ENCODE assay signal across 11 mouse cellular contexts in genomic region chr5:149852516-149852915, GRCm38 (mm10).
DNase-seq lines count a peak whose midpoint lies in the region; ATAC-seq and TF ChIP-seq lines count a peak whose summit lies in the region.
"Had no signal": no experiment of that assay in that cellular context is flagged by ENCODE, and none has a peak within 500 bp of the region (broad histone marks: within the 10 kb centered on the region; RNA-seq: fewer than 3 reads in every experiment).

No protein-coding gene starts in this region.

- no peak overlapping the region for H3K27ac ChIP-seq in kidney, postnatal 0 days
- peak overlapping the region; percentile 32; the same call in 1 of the 2 replicates for H3K27ac ChIP-seq in MEL (ENCODE audit: control insufficient read depth, low read depth, low read length)
- H3K27ac ChIP-seq in liver, embryonic 12.5 days: no peak overlapping the region
- H3K27ac ChIP-seq: hindbrain, embryonic 15.5 days had no signal

- peak overlapping the region; percentile 32 for H3K4me2 ChIP-seq in kidney, postnatal 0 days (ENCODE audit: low read length)
- H3K4me2 ChIP-seq in liver, embryonic 12.5 days: peak overlapping the region; percentile 41
- H3K4me2 ChIP-seq: hindbrain, embryonic 15.5 days had no signal

- WGBS in kidney, postnatal 0 days: 42% methylated on average over 16 of the region's 16 CpGs
- 7% methylated on average over 16 of the region's 16 CpGs for WGBS in liver, embryonic 12.5 days (ENCODE audit: insufficient replicate concordance)

- H3K4me3 ChIP-seq in kidney, postnatal 0 days (replicated peaks; ENCODE audit: low read depth, low read length): no peak overlapping the region
- H3K4me3 ChIP-seq in MEL (ENCODE audit: control insufficient read depth in 1 of 2, insufficient read depth in 1 of 2, low read depth in 2 of 2, low read length in 2 of 2): peak overlapping the region; percentile 34 to 37
- no peak overlapping the region for H3K4me3 ChIP-seq in liver, embryonic 12.5 days
- H3K4me3 ChIP-seq: hindbrain, embryonic 15.5 days had no signal

- TF ChIP-seq RAD21 in MEL (IDR thresholded peaks at IDR 0.05; ENCODE audit: low read depth, low read length): no peak

- no peaks in the 10 kb centered on the region for H3K79me2 ChIP-seq in MEL (ENCODE audit: control insufficient read depth, insufficient read depth, low read length, poor library complexity)

- no peaks in the 10 kb centered on the region; the same call in 1 of the 2 replicates for H3K27me3 ChIP-seq in kidney, postnatal 0 days (ENCODE audit: insufficient read depth, low read length)
- no peaks in the 10 kb centered on the region; a peak in 1 of 4 replicates for H3K27me3 ChIP-seq in MEL (ENCODE audit: control insufficient read depth in 1 of 2, insufficient read depth in 2 of 2, low read length in 2 of 2)
- H3K27me3 ChIP-seq in liver, embryonic 12.5 days (replicated peaks): 0 out of 2 replicates have a peak, but pooled peaks cover 6% of the 10 kb centered on the region
- H3K27me3 ChIP-seq: hindbrain, embryonic 15.5 days had no signal

- peak; percentile 23 for DNase-seq in kidney, postnatal 0 days (ENCODE audit: low spot score)
- DNase-seq in kidney, postnatal 14 days: no peak
- DNase-seq in B cell, adult 2 months: peak; percentile 25 to 35
- peak; percentile 95 for DNase-seq in MEL (ENCODE audit: low read depth, low spot score)
- DNase-seq in gastrocnemius, postnatal 25 days: no peak
- no peak for DNase-seq in urinary bladder, postnatal 4 days (ENCODE audit: low spot score in 2 of 2)
- DNase-seq: embryo, embryonic 11 days; forebrain, postnatal 0 days had no signal

- no peak for TF ChIP-seq POLR2A in MEL (IDR thresholded peaks at IDR 0.05; ENCODE audit: control insufficient read depth in 1 of 2, insufficient read depth in 1 of 2, low read depth in 1 of 2, low read length in 2 of 2, poor library complexity in 1 of 2)

- TF ChIP-seq EP300 in MEL (IDR thresholded peaks at IDR 0.05; ENCODE audit: low read depth in 1 of 2, low read length in 2 of 2): peak; percentile 89 to 98

- no peak overlapping the region for H3K9ac ChIP-seq in kidney, postnatal 0 days (ENCODE audit: low read depth, low read length)
- H3K9ac ChIP-seq in MEL (ENCODE audit: control insufficient read depth, low read depth, low read length, poor library complexity, severe bottlenecking): peak overlapping the region; percentile 15
- no peak overlapping the region for H3K9ac ChIP-seq in liver, embryonic 12.5 days
- H3K9ac ChIP-seq: forebrain, postnatal 0 days; hindbrain, embryonic 15.5 days had no signal

- no peak for ATAC-seq in kidney, postnatal 0 days (replicated peaks; ENCODE audit: low FRiP score, low read depth)
- peak; percentile 21; the same call in 1 of the 2 replicates for ATAC-seq in liver, embryonic 12.5 days
- ATAC-seq: forebrain, postnatal 0 days; midbrain, embryonic 16.5 days had no signal

- no peaks in the 10 kb centered on the region for H3K9me3 ChIP-seq in kidney, postnatal 0 days (replicated peaks; ENCODE audit: low read length)
- no peaks in the 10 kb centered on the region for H3K9me3 ChIP-seq in MEL (replicated peaks; ENCODE audit: insufficient read depth, low read length)
- no peaks in the 10 kb centered on the region for H3K9me3 ChIP-seq in liver, embryonic 12.5 days (replicated peaks)
- H3K9me3 ChIP-seq: hindbrain, embryonic 15.5 days had no signal

- no peak for TF ChIP-seq CTCF in kidney, postnatal 0 days (IDR thresholded peaks at IDR 0.05; ENCODE audit: low read depth)
- no peak for TF ChIP-seq CTCF in MEL (IDR thresholded peaks at IDR 0.05 in 2 of 3, conservative IDR thresholded peaks at IDR 0.05 in 1 of 3; ENCODE audit: control insufficient read depth in 1 of 3, insufficient read depth in 1 of 3, low read depth in 2 of 3, low read length in 3 of 3, poor library complexity in 1 of 3, severe bottlenecking in 1 of 3)

- H3K36me3 ChIP-seq in kidney, postnatal 0 days (ENCODE audit: insufficient read depth, low read length): no peaks in the 10 kb centered on the region
- H3K36me3 ChIP-seq in MEL (ENCODE audit: control insufficient read depth in 1 of 2, insufficient read depth in 2 of 2, low read length in 2 of 2): peaks cover 0 to 12% of the 10 kb centered on the region in 2 experiments; a peak in 2 of 4 replicates
- no peaks in the 10 kb centered on the region for H3K36me3 ChIP-seq in liver, embryonic 12.5 days
- H3K36me3 ChIP-seq: hindbrain, embryonic 15.5 days had no signal

- H3K4me1 ChIP-seq in kidney, postnatal 0 days (replicated peaks; ENCODE audit: insufficient read depth, low read length): no peaks in the 10 kb centered on the region
- H3K4me1 ChIP-seq in MEL (ENCODE audit: control insufficient read depth in 1 of 2, insufficient read depth in 2 of 2, low read length in 2 of 2): peaks cover 10 to 29% of the 10 kb centered on the region in 2 experiments
- H3K4me1 ChIP-seq in liver, embryonic 12.5 days: peaks cover 12% of the 10 kb centered on the region; the same call in 1 of the 2 replicates
- H3K4me1 ChIP-seq: hindbrain, embryonic 15.5 days had no signal

TF ChIP-seq in MEL, 35 proteins besides CTCF, POLR2A, EP300 and RAD21:
- TF ChIP-seq MEF2A (IDR thresholded peaks at IDR 0.05; ENCODE audit: extremely low read depth, insufficient replicate concordance, low read depth, low read length, poor library complexity, severe bottlenecking) (no peak), SIN3A (IDR thresholded peaks at IDR 0.05; ENCODE audit: low read length) (peak; percentile 81), KAT2A (conservative IDR thresholded peaks at IDR 0.05; ENCODE audit: low read depth, low read length) (no peak; the same call in 1 of the 2 replicates), MYB (IDR thresholded peaks at IDR 0.05; ENCODE audit: low read depth, low read length) (no peak; the same call in 1 of the 2 replicates), GATA1 (IDR thresholded peaks at IDR 0.05; ENCODE audit: low read depth, low read length) (peak; percentile 99), TCF12 (IDR thresholded peaks at IDR 0.05; ENCODE audit: low read depth, low read length) (peak; percentile 81), SMC3 (IDR thresholded peaks at IDR 0.05; ENCODE audit: low read depth, low read length) (no peak; the same call in 1 of the 2 replicates), JUND (IDR thresholded peaks at IDR 0.05; ENCODE audit: low read depth, low read length) (peak; percentile 65; the same call in 1 of the 2 replicates), RCOR1 (IDR thresholded peaks at IDR 0.05; ENCODE audit: low read depth, low read length) (peak; percentile 98), MYC (IDR thresholded peaks at IDR 0.05; ENCODE audit: low read depth, low read length) (peak; percentile 92), ZNF384 (IDR thresholded peaks at IDR 0.05; ENCODE audit: low read depth, low read length) (no peak), MAFK (IDR thresholded peaks at IDR 0.05; ENCODE audit: borderline replicate concordance, low read depth, low read length) (peak; percentile 58; the same call in 1 of the 2 replicates), TAL1 (IDR thresholded peaks at IDR 0.05; ENCODE audit: low read length) (peak; percentile 34; the same call in 1 of the 2 replicates), UBTF (IDR thresholded peaks at IDR 0.05; ENCODE audit: borderline replicate concordance, insufficient read depth, low read depth, low read length) (no peak), TBP (IDR thresholded peaks at IDR 0.05; ENCODE audit: low read depth, low read length) (no peak), NRF1 (IDR thresholded peaks at IDR 0.05; ENCODE audit: insufficient read depth, low read depth, low read length, poor library complexity, severe bottlenecking) (peak; percentile 66), HCFC1 (IDR thresholded peaks at IDR 0.05; ENCODE audit: low read depth, low read length) (peak; percentile 63), ELF1 (IDR thresholded peaks at IDR 0.05; ENCODE audit: low read depth, low read length) (no peak), USF2 (IDR thresholded peaks at IDR 0.05; ENCODE audit: borderline replicate concordance in 1 of 2, insufficient read depth in 1 of 2, low read depth in 1 of 2, low read length in 2 of 2) (no peak), USF1 (IDR thresholded peaks at IDR 0.05; ENCODE audit: low read depth, low read length) (no peak), MXI1 (IDR thresholded peaks at IDR 0.05; ENCODE audit: low read depth, low read length) (peak; percentile 90), MAX (IDR thresholded peaks at IDR 0.05; ENCODE audit: low read length) (peak; percentile 90), CHD2 (IDR thresholded peaks at IDR 0.05; ENCODE audit: low read length) (peak; percentile 50), ZKSCAN1 (IDR thresholded peaks at IDR 0.05; ENCODE audit: low read depth, low read length) (no peak), BHLHE40 (IDR thresholded peaks at IDR 0.05; ENCODE audit: borderline replicate concordance, low read depth, low read length) (peak; percentile 72; the same call in 1 of the 2 replicates), ETS1 (IDR thresholded peaks at IDR 0.05; ENCODE audit: low read depth, low read length) (peak; percentile 86), POLR2AphosphoS5 (IDR thresholded peaks at IDR 0.05; ENCODE audit: borderline replicate concordance, low read depth, low read length) (no peak), MAZ (IDR thresholded peaks at IDR 0.05; ENCODE audit: low read depth, low read length) (peak; percentile 96), CHD1 (IDR thresholded peaks at IDR 0.05; ENCODE audit: low read depth, low read length) (no peak), ZC3H11A (IDR thresholded peaks at IDR 0.05; ENCODE audit: low read depth, low read length) (no peak)

Comparison
In these comparisons a context has a peak if more than half of its experiments do, and no peak if none do; other contexts are left out.
1. DNase-seq: peak in kidney, postnatal 0 days (single experiment), B cell, adult 2 months (2 of 2) and MEL (single experiment); none in kidney, postnatal 14 days (single experiment), gastrocnemius, postnatal 25 days (single experiment) and urinary bladder, postnatal 4 days (0 of 2).
2. H3K4me3 ChIP-seq: peak in MEL (2 of 2); none in kidney, postnatal 0 days (single experiment) and liver, embryonic 12.5 days (single experiment).